Mouse (Mus musculus) thymus, postnatal 0 days (tissue): ENCODE results near the gene 1700034J05Rik. TPM values are rescaled to one million over a fixed set of nuclear protein-coding genes. Genes with fewer than 3 reads are reported as not detected.

ENCODE experiments used
- DNase-seq: peaks from one replicate; pipeline ENCODE4 v3.0.0-alpha.2; 2015; ENCODE audit warnings: low spot score
- polyA plus RNA-seq: library from polyadenylated mRNA; unstranded; fragments of >200 nt; fragmentation: Nextera tagmentation; extraction: Ambion mirVana; gene quantifications from 2 replicates; pipeline ENCODE4 v1.2.1, GENCODE M21; 2015

The 1700034J05Rik gene
- polyA plus RNA-seq = not detected in 2 replicates

- no peak for DNase-seq
Observed at GRCm38 (mm10) chr6:146954258-146954657, at the start of gene 1700034J05Rik. TSS of gene 1700034J05Rik (minus strand) at chr6:146954422.

- no peak for DNase-seq
Observed at GRCm38 (mm10) chr6:146999755-147000154, 45.5 kb upstream of the 1700034J05Rik start.

GRCm38 (mm10) chr6:146999302-146999701, 45.1 kb upstream of the 1700034J05Rik start:
- DNase-seq = no peak

GRCm38 (mm10) chr6:146998710-146999109, 44.5 kb upstream of the 1700034J05Rik start:
- DNase-seq = no peak

DNA sequence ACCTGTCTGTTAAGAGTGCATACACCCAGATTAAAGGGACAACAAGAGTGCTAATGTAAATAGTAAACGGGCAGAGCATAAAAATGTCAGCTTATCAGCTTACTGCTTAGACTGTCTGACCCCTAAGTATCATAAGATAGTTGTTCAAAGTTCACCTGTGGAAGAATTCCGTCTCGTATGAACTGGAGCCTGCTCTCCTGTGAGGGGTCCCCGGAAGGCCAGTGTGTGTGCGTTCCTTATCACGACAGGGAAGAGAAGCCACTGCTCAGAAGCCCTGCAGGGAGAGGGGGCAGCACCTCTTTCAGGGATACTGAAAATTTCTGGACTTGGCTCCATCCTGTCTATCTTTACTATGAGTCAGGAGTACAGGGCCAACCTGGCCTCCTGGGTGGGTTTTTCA, 42.8 kb upstream of the 1700034J05Rik start:
- no peak for DNase-seq

- no peak for DNase-seq
Observed at GRCm38 (mm10) chr6:146995878-146996277, 41.7 kb upstream of the 1700034J05Rik start.

DNA sequence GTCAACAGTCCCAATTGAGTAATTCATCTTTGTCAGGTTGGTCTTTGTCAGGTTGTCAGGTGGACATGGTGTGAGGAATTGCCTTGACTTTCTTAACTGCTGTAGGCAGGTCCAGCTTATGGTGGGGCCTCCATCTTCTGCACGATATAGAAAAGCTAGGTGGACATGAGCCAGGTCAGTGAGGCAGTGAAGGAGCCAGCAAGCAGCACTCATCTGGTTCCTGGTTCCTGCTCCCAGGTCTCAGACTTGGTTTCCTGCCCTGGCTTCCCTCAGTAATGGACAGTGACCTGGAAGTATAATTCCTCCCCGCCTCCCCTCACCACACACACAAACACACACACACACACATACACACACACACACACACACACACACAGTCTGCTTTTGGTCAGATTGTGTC, 41.2 kb upstream of the 1700034J05Rik start:
- DNase-seq = no peak

GRCm38 (mm10) chr6:146994236-146994635, 40.0 kb upstream of the 1700034J05Rik start:
- DNase-seq = peak; percentile 56

- DNase-seq = no peak
Observed at GRCm38 (mm10) chr6:146984569-146984968, 30.3 kb upstream of the 1700034J05Rik start.

GRCm38 (mm10) chr6:146981249-146981835, 27.1 kb upstream of the 1700034J05Rik start:
- no peak for DNase-seq

- no peak for DNase-seq
Observed at GRCm38 (mm10) chr6:146979953-146980352, 25.7 kb upstream of the 1700034J05Rik start.

GRCm38 (mm10) chr6:146979115-146979744, 25.0 kb upstream of the 1700034J05Rik start:
- no peak for DNase-seq

- peak; percentile 9 for DNase-seq
Observed at GRCm38 (mm10) chr6:146978691-146979114, 24.5 kb upstream of the 1700034J05Rik start.

DNA sequence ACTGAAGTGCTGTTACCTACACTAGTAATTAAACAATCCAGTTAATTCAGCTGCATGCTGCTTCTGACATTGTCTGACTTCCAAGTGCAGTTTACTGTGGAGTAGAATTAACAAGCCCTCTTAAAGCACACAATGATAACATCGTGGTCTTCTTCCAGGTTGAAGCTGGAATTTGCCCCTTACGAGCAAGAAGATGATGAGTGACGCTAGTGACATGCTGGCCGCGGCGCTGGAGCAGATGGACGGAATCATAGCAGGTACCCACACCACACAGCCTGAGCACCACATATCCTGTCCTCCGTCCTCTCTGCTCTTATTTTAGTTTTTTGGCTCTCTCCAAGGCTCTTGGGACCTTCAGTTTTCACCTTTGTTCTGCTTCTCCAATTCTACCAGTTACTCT, 22.2 kb upstream of the 1700034J05Rik start:
- no peak for DNase-seq

- DNase-seq = no peak
Observed at GRCm38 (mm10) chr6:146973830-146974229, 19.6 kb upstream of the 1700034J05Rik start.

DNA sequence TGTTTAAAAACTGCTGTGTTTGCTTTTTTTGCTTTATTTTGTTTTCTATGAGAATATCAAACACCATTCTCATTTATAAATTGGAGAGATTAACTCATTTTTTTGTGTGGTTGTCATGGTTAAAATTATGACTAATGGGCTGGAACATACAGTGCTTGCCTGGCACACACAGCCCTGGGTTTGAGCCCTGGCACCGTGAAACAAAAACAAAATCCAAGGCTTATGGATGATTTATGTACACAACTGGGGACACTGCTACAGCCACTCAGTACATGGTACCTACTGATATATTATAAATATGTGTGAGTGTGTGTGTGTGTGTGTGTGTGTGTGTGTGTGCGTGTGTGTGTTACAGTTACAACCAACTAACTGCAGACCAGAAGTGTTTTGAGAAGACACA, 19.2 kb upstream of the 1700034J05Rik start:
- DNase-seq = no peak

DNA sequence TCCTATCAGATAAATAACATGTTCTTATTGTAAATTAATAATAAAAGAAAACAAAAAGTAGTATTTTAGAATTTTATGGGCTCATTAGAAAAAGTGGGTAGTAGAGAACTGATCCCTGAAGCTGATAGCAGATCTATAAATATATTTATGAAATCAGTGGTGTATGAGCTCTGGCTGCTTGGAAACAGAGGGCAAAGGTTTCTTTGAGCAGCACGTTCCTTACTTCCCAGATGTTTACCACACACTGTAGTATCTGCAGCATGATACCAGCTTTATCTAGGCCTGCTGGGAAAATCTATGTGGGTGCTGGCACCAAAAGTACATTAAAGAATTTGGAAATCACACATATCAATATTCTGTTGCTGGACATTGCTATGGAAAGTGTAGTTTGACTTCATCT, 18.5 kb upstream of the 1700034J05Rik start:
- no peak for DNase-seq

- DNase-seq = no peak
Observed at GRCm38 (mm10) chr6:146972009-146972408, 17.8 kb upstream of the 1700034J05Rik start.

GRCm38 (mm10) chr6:146971366-146971765, 17.1 kb upstream of the 1700034J05Rik start:
- peak; percentile 6 for DNase-seq

GRCm38 (mm10) chr6:146970811-146971210, 16.6 kb upstream of the 1700034J05Rik start:
- DNase-seq = no peak

DNA sequence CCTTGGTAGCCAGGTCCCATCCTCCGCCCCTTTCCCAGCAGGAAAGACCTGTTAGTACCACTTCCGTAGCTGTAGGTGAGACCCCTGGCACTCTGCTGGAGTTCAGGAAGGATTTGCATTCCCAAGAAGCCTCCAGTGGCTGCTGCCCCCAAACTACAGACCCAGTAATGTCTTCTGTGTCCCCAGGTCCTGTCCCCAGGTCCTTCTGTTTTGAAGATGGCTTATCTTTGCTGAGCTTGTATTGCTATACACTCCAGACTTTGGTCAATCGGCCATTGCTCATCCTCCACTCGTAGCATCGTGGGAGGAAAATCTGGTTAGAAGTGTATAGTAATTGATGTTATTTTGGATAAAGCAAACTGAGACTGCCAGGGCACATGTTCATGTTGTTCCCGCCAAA, 13.6 kb upstream of the 1700034J05Rik start:
- DNase-seq = no peak

DNA sequence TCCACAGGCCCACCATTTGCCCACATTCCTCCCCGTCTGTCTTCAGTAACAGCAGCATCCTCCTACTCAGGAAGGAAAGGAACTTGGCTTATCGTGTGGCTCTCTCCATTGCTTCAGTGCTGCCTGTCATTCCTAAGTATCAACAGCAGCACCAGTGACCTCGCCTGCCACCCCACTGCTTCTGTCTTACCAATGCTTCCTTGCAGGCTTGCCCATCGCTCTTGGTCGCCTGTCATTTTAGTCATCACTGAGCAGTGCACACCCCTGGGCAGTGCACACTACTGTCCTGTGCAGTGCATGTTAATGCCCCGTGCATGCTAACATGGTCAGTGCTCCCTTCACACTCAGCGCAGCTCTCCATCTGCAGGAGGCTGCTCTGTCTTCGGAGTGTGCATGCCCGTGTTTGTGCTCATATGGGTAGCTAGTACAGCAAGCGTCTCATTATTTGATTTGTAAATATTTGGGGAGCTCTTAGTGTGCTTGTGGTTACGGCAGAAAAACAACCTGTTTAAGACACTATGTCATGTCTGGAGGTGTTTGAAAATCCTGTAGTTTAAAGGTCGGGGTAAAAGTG, 12.3 kb upstream of the 1700034J05Rik start:
- DNase-seq = no peak
